Mouse (Mus musculus) liver, embryonic 14.5 days (tissue): ENCODE data around the gene Lzts3. TPM values are rescaled to one million over a fixed set of nuclear protein-coding genes. Genes with fewer than 3 reads are reported as not detected.

Experiments
- ATAC-seq: fragments of 200-750 bp; cut with Nextera tagmentation; 2 replicates; pipeline ENCODE4 v1.8.0; 2017; ENCODE audit warnings: moderate number of reproducible peaks, mild to moderate bottlenecking, moderate library complexity; ENCODE audit not compliant: insufficient read depth
- DNase-seq, 3 experiments: peaks; one replicate each; pipeline ENCODE4 v3.0.0-alpha.2; 2012 to 2013; ENCODE audit warnings: low read depth in 3 of 3, low spot score in 3 of 3
- H3K27ac ChIP-seq: fragments of 300-500 bp; sonication (generic); 2 replicates; pipeline ENCODE4 v1.5.1; 2014; ENCODE audit warnings: moderate library complexity, mild to moderate bottlenecking, control low read depth, inconsistent platforms
- H3K27me3 ChIP-seq: fragments of 300-500 bp; sonication (generic); 2 replicates; pipeline ENCODE4 v1.6.1; 2014; ENCODE audit warnings: mild to moderate bottlenecking, low read length, moderate library complexity; ENCODE audit not compliant: control insufficient read depth, insufficient read depth
- H3K36me3 ChIP-seq: fragments of 300-500 bp; sonication (generic); replicated peaks from 2 replicates; pipeline ENCODE4 v1.6.1; 2014; ENCODE audit warnings: low read depth; ENCODE audit not compliant: control insufficient read depth, insufficient read depth
- H3K4me1 ChIP-seq, 2 experiments: fragments of 200-500 bp in 1 of 2; fragments of 300-500 bp in 1 of 2; sonication (generic) in 1 of 2; replicated peaks; 2 replicates each; pipeline ENCODE4 v1.6.1; 2012 to 2014; ENCODE audit warnings: antibody characterized with exemption in 1 of 2, inconsistent platforms in 1 of 2, low read length in 1 of 2; ENCODE audit not compliant: control insufficient read depth in 2 of 2, insufficient read depth in 2 of 2
- H3K4me2 ChIP-seq: fragments of 300-500 bp; sonication (generic); 2 replicates; pipeline ENCODE4 v1.6.1; 2014; ENCODE audit warnings: low read depth, mild to moderate bottlenecking, control low read depth, moderate library complexity
- H3K4me3 ChIP-seq, 2 experiments: fragments of 200-500 bp in 1 of 2; fragments of 300-500 bp in 1 of 2; sonication (generic) in 1 of 2; 2 replicates each; pipeline ENCODE4 v1.5.1; 2012 to 2014; ENCODE audit warnings: low read depth in 2 of 2, low read length in 2 of 2, mild to moderate bottlenecking in 2 of 2, control low read depth in 1 of 2, inconsistent platforms in 1 of 2, moderate library complexity in 1 of 2; ENCODE audit not compliant: insufficient read depth in 1 of 2
- H3K9ac ChIP-seq: fragments of 300-500 bp; sonication (generic); replicated peaks from 2 replicates; pipeline ENCODE4 v1.6.1; 2014; ENCODE audit warnings: mild to moderate bottlenecking, control low read depth, moderate library complexity
- H3K9me3 ChIP-seq: fragments of 300-500 bp; sonication (generic); 2 replicates; pipeline ENCODE4 v1.6.1; 2016; ENCODE audit warnings: low read length, mixed read lengths; ENCODE audit not compliant: control insufficient read depth
- CTCF ChIP-seq: IDR thresholded peaks from 2 replicates; pipeline ENCODE4 v1.5.1; 2016; ENCODE audit warnings: antibody characterized with exemption, low read depth, control low read depth
- EP300 ChIP-seq: IDR thresholded peaks from 2 replicates; pipeline ENCODE4 v1.6.1; 2016; ENCODE audit warnings: antibody characterized with exemption, low read depth
- WGBS: fragments of 180-500 bp; shearing (Covaris S2); extraction: QIAGEN DNeasy Blood & Tissue Kit; methylation state at CpG from one replicate; pipeline ENCODE4 v1.1.7; 2014; ENCODE audit not compliant: insufficient replicate concordance; 5-methylcytosine and 5-hydroxymethylcytosine counted together
- polyA plus RNA-seq, 2 experiments: library from polyadenylated mRNA; depleted of rRNA in 1 of 2; stranded (reverse) in 1 of 2; unstranded in 1 of 2; fragments of >200 nt; fragmentation: Nextera tagmentation in 1 of 2; extraction: Ambion mirVana in 1 of 2; gene quantifications; 2 replicates each; pipeline versions ENCODE4 v1.2.1 to v1.2.3; 2012 to 2014

The Lzts3 gene
- polyA plus RNA-seq, 2 experiments: 0.42 to 2.1 TPM

- ATAC-seq (no peak), DNase-seq (no peak)
- H3K36me3 ChIP-seq: peaks cover 16% of the 10 kb centered on the region
- no peaks in the 10 kb centered on the region for H3K9me3 ChIP-seq
- H3K9ac ChIP-seq: no peak overlapping the region
- WGBS: 83% methylated on average over 7 of the region's 7 CpGs
- TF ChIP-seq EP300: no peak
- TF ChIP-seq CTCF: no peak
- no peaks in the 10 kb centered on the region for H3K4me1 ChIP-seq
- H3K4me2 ChIP-seq: no peak overlapping the region
- H3K4me3 ChIP-seq: no peak overlapping the region
- no peak overlapping the region for H3K27ac ChIP-seq
- no peaks in the 10 kb centered on the region for H3K27me3 ChIP-seq
Observed at GRCm38 (mm10) chr2:130618972-130619371, 23.6 kb downstream of the Lzts3 start.

- no peaks in the 10 kb centered on the region for H3K9me3 ChIP-seq
- H3K4me3 ChIP-seq: no peak overlapping the region
- no peak overlapping the region for H3K27ac ChIP-seq
- DNase-seq (no peak), ATAC-seq (no peak)
- H3K27me3 ChIP-seq: no peaks in the 10 kb centered on the region
- H3K4me1 ChIP-seq: no peaks in the 10 kb centered on the region
- H3K36me3 ChIP-seq: peaks cover 16% of the 10 kb centered on the region
- TF ChIP-seq CTCF: peak; percentile 71
- no peak for TF ChIP-seq EP300
- H3K4me2 ChIP-seq: no peak overlapping the region
- H3K9ac ChIP-seq: no peak overlapping the region
- WGBS: 60% methylated on average over 3 of the region's 3 CpGs
Observed at GRCm38 (mm10) chr2:130613091-130613490, 29.5 kb downstream of the Lzts3 start.

DNA sequence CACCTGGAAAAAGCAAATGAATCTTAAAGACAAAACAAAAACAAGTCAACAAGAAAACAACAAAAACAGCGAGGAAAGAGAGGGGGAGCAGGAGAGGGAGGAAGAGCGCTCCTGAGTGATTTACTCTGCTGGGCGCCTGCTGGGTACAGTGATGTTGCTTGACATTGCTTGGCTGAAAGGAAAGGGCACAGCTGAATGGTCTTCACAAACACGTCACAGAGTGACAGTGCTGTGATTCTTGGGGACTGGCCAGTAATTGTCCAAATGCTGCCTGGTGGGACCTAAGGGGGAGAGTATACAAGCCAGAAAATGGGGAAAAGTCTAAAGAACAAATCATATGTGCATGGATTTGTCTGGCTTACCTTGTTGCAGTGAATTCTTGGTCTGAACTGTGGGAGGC is 40.4 kb downstream of the Lzts3 start:
- H3K36me3 ChIP-seq: peaks cover 4% of the 10 kb centered on the region; the same call in 1 of the 2 replicates
- ATAC-seq (no peak), DNase-seq (no peak)
- H3K27ac ChIP-seq: no peak overlapping the region
- 86% methylated on average over 4 of the region's 4 CpGs for WGBS
- H3K4me2 ChIP-seq: no peak overlapping the region
- no peaks in the 10 kb centered on the region for H3K9me3 ChIP-seq
- H3K4me3 ChIP-seq: no peak overlapping the region
- H3K4me1 ChIP-seq: no peaks in the 10 kb centered on the region
- no peaks in the 10 kb centered on the region for H3K27me3 ChIP-seq
- TF ChIP-seq CTCF: no peak
- no peak for TF ChIP-seq EP300
- H3K9ac ChIP-seq: no peak overlapping the region

GRCm38 (mm10) chr2:130598399-130598798 is 44.2 kb downstream of the Lzts3 start:
- H3K9ac ChIP-seq: no peak overlapping the region
- no peak overlapping the region for H3K4me3 ChIP-seq
- H3K9me3 ChIP-seq: no peaks in the 10 kb centered on the region
- DNase-seq (no peak), ATAC-seq (no peak)
- H3K4me1 ChIP-seq: no peaks in the 10 kb centered on the region
- 68% methylated on average over 3 of the region's 3 CpGs for WGBS
- no peak overlapping the region for H3K4me2 ChIP-seq
- TF ChIP-seq EP300 (no peak), CTCF (no peak)
- peaks cover 2% of the 10 kb centered on the region for H3K36me3 ChIP-seq
- no peak overlapping the region for H3K27ac ChIP-seq
- H3K27me3 ChIP-seq: no peaks in the 10 kb centered on the region

DNA sequence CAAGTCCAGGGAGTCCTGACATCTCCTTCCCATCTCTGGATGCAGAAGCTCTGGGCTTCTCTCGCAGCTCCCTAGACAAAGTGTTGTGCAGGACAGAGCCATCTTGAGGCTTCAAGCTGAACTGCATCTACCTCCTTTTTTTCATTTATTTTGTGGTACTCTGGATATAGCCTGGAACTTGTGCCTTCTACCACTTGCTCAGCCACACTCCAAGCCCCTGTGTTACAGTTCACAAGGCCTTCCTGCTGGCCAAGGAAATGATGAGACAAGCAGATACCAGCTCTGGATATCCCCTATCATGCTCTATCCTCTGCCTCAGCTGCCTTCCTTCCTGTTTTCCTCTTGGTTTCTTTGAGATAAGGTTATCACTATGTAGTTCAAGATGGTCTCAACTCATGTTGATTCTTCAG is 45.0 kb downstream of the Lzts3 start:
- Histone ChIP-seq H3K27me3 (no peaks in the 10 kb centered on the region), H3K36me3 (no peaks in the 10 kb centered on the region; the same call in none of the 2 replicates), H3K9me3 (no peaks in the 10 kb centered on the region), H3K4me1 (no peaks in the 10 kb centered on the region), H3K9ac (no peak overlapping the region), H3K4me2 (no peak overlapping the region), H3K4me3 (no peak overlapping the region), H3K27ac (no peak overlapping the region)
- 10% methylated on average over 1 of the region's 1 CpGs for WGBS
- DNase-seq: peak in 1 of 3 experiments; percentile 17
- TF ChIP-seq CTCF (peak; percentile 69), EP300 (no peak)
- no peak; the same call in 1 of the 2 replicates for ATAC-seq
